Mouse (Mus musculus) CD4-positive, CD25-positive, alpha-beta regulatory T cell, adult 4 months (primary cell): ENCODE data around the gene S100a11. TPM values are rescaled to one million over a fixed set of nuclear protein-coding genes. Genes with fewer than 3 reads are reported as not detected.
"Not testable (repeated sequence)": the region's sequence is repeated elsewhere in the genome, so short reads cannot be mapped to it uniquely, and the experiment has no call there.

Experiments
- ATAC-seq: one replicate; pipeline ENCODE4 v1.8.0; 2017
- polyA plus RNA-seq, 2 experiments: library from polyadenylated mRNA; unstranded; fragments of 100-300 nt; shearing (Covaris generic); gene quantifications; one replicate each; pipeline ENCODE4 v1.2.1; 2017

Gene S100a11
- polyA plus RNA-seq, 2 experiments from 2014 or later: 613 to 644 TPM

DNA sequence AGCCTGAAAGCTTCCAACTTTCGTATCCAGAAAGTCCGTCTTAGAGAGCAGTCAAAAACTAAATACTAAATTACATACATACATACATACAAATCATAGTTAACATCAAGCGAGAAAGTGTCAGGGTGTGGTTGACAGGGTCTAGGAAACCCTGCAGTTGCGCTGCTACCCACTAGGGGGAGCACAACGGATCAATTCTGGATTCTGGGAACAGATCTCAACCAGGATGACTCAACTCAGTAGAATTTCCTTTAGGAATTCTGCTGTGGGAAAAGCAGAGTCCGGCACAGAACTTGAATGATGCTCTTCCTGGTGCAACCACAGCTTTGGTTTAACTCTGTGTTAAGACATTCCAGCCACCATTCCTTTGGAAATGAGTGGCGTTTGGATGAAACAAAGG, 2.3 kb downstream of the S100a11 start:
- ATAC-seq: no peak

DNA sequence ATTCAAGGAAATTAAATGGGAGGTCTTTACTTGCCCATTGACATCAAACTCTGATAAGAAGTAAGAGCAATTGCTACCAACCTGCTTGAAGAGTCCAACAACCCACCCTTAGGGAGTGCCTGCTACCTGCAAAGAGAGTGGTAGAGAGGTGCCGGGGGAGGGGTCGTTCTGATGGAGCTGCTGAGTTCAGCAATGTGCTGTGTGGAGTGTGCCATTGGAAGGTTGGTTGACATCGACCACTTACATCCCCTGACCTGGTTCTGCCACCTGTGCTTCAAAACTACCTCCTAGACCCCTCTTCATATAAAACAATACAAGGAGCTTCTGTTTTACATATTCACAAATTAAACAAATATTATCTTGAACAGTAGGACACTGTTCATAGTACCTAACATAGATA, 7.0 kb downstream of the S100a11 start:
- ATAC-seq: no peak

DNA sequence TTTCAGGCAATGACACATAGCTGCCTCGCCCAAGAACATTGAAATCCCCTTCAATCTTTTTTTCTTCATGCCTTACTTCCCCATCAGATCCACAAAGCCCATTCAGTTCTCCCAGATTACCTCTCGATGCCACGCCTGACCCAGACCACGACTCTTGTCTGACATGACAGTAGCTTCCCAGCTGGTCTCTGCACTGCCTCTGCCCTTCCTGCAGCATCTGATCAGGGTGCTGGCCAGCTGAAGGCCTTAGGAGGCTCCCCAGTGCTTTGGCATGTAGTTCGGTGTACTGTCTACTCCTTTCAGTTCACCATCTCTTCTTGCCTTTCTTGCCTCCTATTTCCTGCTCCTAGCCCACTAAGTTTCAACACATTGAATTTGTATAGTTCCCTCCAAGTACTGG, 8.5 kb downstream of the S100a11 start:
- no peak for ATAC-seq

DNA sequence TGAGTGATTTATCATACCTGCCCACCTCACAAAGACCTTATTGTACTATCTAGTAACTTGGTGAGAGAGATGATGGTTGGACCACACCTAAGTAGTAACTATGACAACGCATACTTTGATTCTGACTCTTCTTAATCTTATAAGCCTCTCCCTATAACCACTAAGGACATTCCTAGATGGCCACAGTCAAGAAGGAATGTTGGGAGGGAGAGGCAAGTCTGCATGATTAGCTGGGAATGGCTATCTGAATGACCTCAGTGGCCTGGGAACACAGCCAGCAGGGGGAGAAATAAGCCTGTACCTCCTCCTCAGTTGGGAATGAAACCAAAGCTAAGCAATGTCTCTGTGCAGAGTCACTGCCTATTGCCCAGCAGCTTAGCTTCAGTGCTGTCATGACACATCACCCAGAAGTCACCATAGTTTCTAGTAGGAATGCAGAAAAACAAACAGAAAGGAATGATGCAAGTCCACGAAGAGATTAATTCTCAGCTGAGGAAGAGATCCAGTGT, 16.8 kb downstream of the S100a11 start:
- no peak for ATAC-seq

DNA sequence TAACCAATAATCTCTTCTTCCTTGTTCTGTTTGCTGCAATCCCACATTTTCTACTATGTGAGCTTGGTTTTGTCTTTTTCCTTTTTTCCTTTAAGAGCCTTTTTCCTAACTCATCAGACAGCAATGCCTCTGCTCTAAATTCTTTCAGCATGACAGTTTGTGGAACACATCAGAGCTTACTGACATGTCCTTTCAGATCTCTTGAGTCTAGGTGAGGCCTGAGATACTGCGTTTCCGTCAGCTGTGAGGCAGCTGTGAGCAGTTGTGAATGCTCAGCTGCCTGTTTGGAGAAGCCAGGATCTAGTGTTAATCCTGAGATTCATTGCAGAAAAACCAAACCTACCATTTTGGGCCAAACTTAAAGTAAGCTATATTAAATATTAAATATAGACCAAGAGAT, 18.2 kb downstream of the S100a11 start:
- ATAC-seq: no peak

DNA sequence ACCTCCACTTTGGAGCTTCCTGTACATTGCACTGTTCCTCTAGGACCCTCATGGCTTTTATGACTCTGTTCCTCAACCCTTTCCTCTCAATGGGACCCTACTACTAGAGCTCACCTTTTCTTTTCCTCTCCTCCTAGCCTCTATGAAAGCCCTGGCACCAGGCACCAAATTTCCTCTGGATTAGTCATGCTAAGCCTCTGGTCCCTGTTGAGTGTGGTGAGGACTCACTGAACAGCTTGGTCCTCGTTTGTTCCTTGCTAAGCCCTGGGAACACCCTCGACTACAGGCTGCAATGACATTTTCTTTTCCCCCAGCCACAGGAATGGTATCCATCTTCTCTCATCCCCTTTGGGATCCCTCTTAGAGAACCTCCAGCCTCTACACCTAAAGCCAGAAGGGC, 21.2 kb downstream of the S100a11 start:
- no peak for ATAC-seq

- not testable (repeated sequence) for ATAC-seq
Observed at GRCm38 (mm10) chr3:93544170-93544569, 23.9 kb downstream of the S100a11 start.

DNA sequence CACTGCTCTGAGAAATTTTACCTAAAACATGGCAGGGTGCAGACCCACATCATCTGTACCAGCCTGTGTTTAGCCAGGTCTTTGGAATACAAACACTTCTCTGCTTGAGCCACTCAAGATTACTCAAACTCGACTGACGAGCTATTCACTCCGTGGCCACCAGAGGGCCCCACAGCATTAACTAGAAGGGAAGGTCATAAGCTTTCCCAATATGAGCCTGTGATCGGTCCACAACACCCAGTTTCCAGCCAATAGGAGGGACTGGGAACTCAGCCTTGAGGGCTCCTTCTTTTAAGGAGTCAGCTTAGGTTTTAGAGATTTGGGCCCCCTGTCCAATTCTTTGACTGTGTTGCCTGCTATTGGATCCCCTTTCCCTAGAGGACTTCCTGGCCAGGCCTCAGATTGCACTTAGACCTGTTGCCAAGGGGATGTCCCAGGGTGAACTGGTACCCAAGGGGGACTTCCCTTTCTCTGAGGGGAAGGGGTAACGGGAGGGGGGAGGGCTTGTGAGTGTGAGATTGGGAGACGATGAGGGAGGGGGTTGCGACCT, 26.9 kb downstream of the S100a11 start:
- ATAC-seq: peak; percentile 52

DNA sequence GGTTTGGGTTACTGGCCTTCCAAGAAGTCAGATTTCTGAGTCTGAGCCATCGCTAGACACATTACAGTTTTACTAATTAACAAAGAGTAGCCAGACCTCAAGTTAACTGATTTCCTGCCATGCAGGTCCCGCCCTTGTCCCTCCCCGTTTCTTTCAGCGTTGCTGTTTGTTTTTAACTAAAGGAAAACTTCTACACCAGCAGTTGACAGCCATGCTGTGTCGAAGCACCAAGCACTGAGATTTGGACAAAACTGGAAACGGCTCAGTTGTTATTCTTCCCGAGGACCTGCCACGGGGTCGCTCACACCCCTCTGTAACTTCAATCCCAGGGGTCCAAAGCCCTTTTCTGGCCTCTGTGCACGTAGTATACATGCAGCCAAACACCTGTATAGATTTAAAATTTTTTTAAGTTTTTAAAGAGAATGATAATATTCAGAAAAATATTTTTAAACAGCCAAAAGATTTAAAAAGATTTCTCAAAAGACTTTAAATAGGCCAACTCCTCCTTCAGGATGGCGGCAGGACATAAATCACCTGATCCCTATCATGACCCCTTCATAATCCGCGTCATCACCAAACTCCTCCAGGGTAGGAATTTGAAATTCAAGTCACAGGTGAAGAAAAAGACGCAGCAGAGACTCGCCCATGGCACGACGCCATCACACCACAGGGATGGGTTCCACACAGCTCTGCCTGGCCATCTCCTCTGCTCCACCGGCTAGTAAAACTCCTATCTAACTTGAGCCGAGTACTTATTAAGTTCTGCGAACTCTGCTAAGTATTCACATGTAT, 27.7 kb downstream of the S100a11 start:
- ATAC-seq: peak; percentile 29

- peak; percentile 28 for ATAC-seq
Observed at GRCm38 (mm10) chr3:93548541-93549266, 28.4 kb downstream of the S100a11 start.

DNA sequence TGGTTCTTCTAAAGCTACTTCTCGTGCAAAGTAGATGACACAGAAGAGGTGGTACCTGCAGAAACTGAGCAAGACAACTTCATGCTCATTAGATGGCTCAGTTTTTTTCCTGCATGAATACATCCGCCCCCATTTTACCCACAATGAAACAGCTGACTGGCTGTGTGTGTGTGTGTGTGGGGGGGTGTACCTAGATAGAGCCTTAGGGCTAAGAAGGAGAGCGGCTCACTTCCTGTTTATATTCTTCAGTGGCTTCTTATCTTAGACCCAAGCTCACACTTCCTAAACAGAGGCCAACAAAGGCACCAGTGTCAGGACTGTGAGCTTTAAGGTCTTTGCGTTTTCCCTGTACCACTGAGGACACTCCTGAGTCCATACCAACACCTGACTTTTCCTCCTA, 29.7 kb downstream of the S100a11 start:
- peak; percentile 73 for ATAC-seq

DNA sequence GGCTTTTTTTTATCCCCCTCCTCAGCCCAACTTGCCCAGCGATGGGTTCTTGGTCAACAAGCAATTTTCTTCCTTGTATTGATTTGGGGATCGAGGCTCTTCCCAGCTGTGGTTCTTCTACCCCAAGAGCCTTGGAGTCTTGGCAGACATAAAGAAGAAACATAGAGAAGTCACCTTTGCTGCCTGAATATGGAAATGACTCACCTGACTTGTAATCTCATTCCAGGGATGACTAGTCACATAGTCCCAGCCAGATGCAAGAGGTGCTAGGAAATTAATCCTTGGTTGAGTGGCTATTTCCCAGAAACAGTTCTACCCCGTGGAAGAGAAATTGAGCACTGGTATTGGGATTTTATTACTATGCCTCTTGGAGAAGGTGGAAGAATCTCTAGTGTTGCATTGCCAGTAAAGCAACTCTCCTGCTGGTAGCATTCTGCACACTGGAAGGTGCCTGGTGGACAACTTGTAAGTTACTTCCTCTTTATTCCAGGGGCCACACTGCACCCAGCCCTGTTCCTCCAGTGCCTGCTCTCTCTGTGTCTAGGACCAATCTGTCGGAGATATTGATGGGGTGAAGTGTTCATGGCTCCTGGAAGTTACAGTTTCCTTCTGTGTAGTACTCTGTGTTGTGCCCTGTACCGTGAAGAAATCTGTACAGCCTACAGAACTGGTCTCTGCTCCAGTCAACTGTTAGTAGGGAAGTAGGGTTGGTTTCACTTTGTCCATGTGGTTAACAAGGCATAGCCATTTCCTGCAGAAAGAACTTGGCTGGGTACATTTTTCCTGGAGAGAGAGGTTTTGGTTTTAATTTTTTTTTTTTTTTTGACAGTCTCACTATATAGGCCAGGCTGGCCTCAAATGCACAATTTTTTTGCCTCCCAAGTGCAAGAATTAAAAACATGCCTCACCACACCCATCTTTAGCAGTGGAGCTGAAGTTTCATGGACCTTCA, 31.9 kb downstream of the S100a11 start:
- no peak for ATAC-seq

DNA sequence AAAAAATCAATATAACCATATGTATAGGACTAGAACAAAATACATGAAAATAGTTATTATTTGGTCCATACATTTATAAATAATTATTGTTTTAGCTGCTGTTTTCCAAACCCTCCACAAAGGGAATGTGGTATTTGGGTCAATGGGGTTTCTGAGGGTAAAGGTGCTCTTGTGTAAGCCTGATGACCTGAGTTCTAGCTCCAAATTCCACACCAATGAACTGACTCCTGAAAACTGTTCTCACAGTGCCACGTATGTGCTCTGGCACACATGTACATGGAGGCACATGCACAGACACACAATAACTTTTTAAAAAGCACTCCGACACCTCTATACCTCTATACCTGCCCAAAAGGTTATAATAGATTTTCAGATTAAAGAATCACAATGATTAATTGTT, 33.0 kb downstream of the S100a11 start:
- ATAC-seq: no peak

- no peak for ATAC-seq
Observed at GRCm38 (mm10) chr3:93553765-93554378, 33.6 kb downstream of the S100a11 start.

GRCm38 (mm10) chr3:93554379-93554980, 34.2 kb downstream of the S100a11 start:
- no peak for ATAC-seq

DNA sequence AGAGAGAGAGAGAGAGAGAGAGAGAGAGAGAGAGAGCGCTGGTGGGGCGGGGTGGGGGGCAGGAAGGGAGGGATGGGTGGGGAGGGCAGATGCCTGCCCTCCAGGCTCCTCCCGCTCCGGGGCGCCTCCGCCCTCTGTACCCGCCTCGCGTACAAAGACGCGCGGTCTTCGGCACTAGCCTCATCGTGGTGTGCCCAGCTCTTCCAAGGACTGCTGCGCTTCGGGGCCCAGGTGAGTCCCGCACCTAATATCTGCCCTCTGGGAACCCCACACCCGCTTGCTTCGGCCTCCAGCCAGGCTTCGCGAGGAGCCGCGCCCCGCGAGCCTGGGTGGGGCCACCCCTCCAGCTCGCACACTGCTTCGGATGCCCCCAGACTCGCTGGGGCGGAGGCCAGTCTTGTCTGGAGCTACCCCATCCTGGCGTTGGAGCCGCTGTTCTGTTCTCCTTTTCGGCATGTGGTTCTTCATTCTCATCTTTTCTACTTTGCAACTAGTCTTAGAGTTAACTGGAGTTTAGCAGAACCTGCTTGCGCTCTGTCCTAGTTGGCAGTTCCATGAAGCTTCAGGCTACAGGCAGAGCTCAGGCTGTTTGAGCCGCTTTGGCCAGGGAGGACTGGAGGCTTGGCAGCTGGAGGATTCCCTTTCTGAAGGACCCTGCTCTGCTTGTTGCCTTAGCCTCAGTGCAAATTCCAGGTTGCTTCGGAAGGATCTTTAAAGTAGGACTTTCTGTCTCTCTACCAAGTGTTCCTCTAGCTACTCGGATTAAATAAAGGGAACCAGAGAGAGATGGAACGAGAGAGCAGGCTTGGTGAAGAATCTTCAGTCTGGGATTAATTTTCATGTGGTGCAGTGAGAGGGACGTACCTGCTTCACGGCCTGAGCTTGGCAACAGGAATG, 34.9 kb downstream of the S100a11 start, which contains the start of gene S100a10:
Gene S100a10, plus strand, starts transcription at position 100 of the 897 bp plus-strand sequence.
- ATAC-seq: peak; percentile 70

- ATAC-seq: no peak
Observed at GRCm38 (mm10) chr3:93555878-93556254, 35.6 kb downstream of the S100a11 start.

DNA sequence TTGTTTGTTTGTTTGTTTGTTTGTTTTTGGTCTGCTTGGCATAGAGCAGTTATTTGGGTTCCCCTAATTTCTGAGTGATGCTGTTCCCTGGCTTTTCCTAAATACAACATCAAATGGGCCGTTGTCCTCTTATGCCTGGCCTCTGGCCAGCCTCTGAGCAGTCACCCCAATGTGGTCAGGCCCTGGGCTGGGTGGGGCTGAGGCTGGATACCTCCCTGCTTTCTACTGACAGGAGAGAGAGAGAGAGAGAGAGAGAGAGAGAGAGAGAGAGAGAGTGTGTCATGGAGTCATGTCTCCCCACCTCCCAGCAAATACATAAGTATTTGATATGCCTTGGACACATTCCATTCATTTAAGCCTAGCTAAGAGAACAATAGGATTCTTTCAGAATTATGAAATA, 36.3 kb downstream of the S100a11 start:
- no peak for ATAC-seq

- no peak for ATAC-seq
Observed at GRCm38 (mm10) chr3:93557471-93557870, 37.2 kb downstream of the S100a11 start.

GRCm38 (mm10) chr3:93559961-93560360, 39.7 kb downstream of the S100a11 start:
- ATAC-seq: no peak
